Mouse (Mus musculus): Measurements from ENCODE around the gene Rap1gds1.

GRCm38 (mm10) chr3:139118446-139118845 lies 43.4 kb upstream of the Rap1gds1 start:
- TF ChIP-seq CTCF (IDR thresholded peaks at IDR 0.05; ENCODE audit: low read depth) (no peak), EP300 (optimal IDR thresholded peaks at IDR 0.05) (no peak)

Measured in stomach, postnatal 0 days (tissue).